Mouse (Mus musculus) heart, adult 2 months (tissue): ENCODE results near the gene Macrod2. TPM values are rescaled to one million over a fixed set of nuclear protein-coding genes. Genes with fewer than 3 reads are reported as not detected.

Source experiments
- DNase-seq, 2 experiments: peaks; one replicate each; pipeline ENCODE4 v3.0.0; 2021
- H3K27ac ChIP-seq: fragments of 200-600 bp; 2 replicates; pipeline ENCODE4 v1.8.1; 2022
- H3K27me3 ChIP-seq: fragments of 200-500 bp; 2 replicates; pipeline ENCODE4 v1.6.1; 2012; ENCODE audit warnings: mild to moderate bottlenecking, low read length, inconsistent platforms, mixed read lengths; ENCODE audit not compliant: control insufficient read depth, insufficient read depth
- H3K36me3 ChIP-seq: fragments of 200-500 bp; 2 replicates; pipeline ENCODE4 v1.6.1; 2012; ENCODE audit warnings: low read length, inconsistent platforms; ENCODE audit not compliant: control insufficient read depth, insufficient read depth
- H3K4me1 ChIP-seq: fragments of 200-500 bp; 2 replicates; pipeline ENCODE4 v1.6.1; 2011; ENCODE audit warnings: low read length; ENCODE audit not compliant: control insufficient read depth, insufficient read depth
- H3K4me3 ChIP-seq: fragments of 200-600 bp; 2 replicates; pipeline ENCODE4 v1.8.1; 2022
- H3K79me2 ChIP-seq: fragments of 200-500 bp; replicated peaks from 2 replicates; pipeline ENCODE4 v1.6.1; 2012; ENCODE audit warnings: mild to moderate bottlenecking, inconsistent platforms, low read length, moderate library complexity, mixed read lengths; ENCODE audit not compliant: control insufficient read depth, insufficient read depth
- H3K9ac ChIP-seq: fragments of 200-500 bp; 2 replicates; pipeline ENCODE4 v1.6.1; 2012; ENCODE audit warnings: low read depth, mild to moderate bottlenecking, control low read depth, inconsistent platforms, low read length, mixed read lengths
- CTCF ChIP-seq: fragments of 200-600 bp; IDR thresholded peaks from 2 replicates; pipeline ENCODE4 v1.8.1; 2022; ENCODE audit warnings: antibody characterized with exemption, mild to moderate bottlenecking, moderate library complexity
- EP300 ChIP-seq: fragments of 200-500 bp; IDR thresholded peaks from 2 replicates; pipeline ENCODE4 v1.6.1; 2011; ENCODE audit warnings: low read depth, low read length, control low read depth; ENCODE audit not compliant: insufficient read depth
- POLR2A ChIP-seq: fragments of 200-500 bp; IDR thresholded peaks from 2 replicates; pipeline ENCODE4 v1.6.1; 2011; ENCODE audit warnings: mild to moderate bottlenecking, low read depth, low read length, control low read depth; ENCODE audit not compliant: insufficient read depth
- WGBS: fragments of 180-500 bp; shearing (Covaris S2); methylation state at CpG from one replicate; pipeline ENCODE4 v1.1.7; 2018; 5-methylcytosine and 5-hydroxymethylcytosine counted together
- intact Hi-C: fragments of 180-260 bp; cut with DNase I; formaldehyde crosslinking; loops from one replicate; pipeline ENCODE4 v1.15.1; 2025
- polyA plus RNA-seq: library from polyadenylated mRNA; depleted of rRNA; stranded (reverse); fragments of >200 nt; gene quantifications from 2 replicates; pipeline ENCODE4 v1.2.3, GENCODE M21; 2012
- total RNA-seq, 2 experiments: library from RNA; stranded (reverse); gene quantifications; 2 replicates each; pipeline ENCODE4 v1.2.3; 2021

Macrod2 gene
- total and polyA plus RNA-seq, 3 experiments, result 2.3 to 9.7 (median 8.5) TPM

DNA sequence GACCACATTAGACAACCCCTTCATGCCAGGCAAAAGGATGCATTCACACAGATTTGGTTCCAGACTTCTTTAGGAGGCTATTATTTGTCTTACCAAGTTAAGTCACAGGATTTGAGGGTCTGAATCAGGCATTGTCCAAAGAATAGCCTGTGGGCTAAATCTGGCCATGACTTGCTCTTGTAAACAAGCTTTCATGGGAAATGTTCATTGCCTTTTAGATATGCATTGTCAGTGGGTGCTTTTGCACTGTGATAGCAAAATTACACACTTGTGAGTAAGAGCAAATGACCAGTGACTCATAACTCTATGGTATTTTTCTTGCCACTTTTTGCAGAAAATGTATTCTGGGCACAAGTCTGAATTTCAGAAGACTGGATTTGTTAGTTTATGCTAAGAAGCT, 1150.8 kb downstream of the Macrod2 start:
- no peak overlapping the region for H3K4me3 ChIP-seq
- H3K4me1 ChIP-seq, result no peaks in the 10 kb centered on the region
- no peak overlapping the region for H3K27ac ChIP-seq
- no peaks in the 10 kb centered on the region for H3K27me3 ChIP-seq
- DNase-seq, result no peak
- no peaks in the 10 kb centered on the region for H3K79me2 ChIP-seq
- intact Hi-C loops, result no loop called here
- no peaks in the 10 kb centered on the region for H3K36me3 ChIP-seq
- no peak for TF ChIP-seq EP300
- no peak overlapping the region for H3K9ac ChIP-seq

DNA sequence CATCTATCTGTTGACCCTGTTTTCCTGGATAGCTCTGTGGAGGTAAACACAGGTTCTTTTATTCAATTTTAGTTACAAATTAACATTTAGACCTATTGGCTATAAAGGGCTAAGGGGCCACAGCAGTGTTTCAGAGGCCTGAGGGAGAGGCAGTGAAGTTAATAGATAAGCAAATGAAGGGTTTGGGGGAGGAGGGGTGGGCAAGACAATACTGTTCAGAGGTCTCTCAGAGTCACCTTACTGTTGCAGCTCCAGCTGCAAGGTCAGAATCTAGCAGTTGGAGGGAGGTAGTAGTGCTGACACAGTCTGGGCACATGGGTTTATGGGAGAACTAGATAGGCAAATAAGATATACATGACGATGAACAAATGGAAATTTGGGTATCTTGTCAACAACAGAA, 1156.6 kb downstream of the Macrod2 start:
- intact Hi-C loops, result no loop called here
- no peak for DNase-seq
- TF ChIP-seq POLR2A, result no peak
- TF ChIP-seq CTCF, result no peak
- TF ChIP-seq EP300, result no peak
- H3K27me3 ChIP-seq, result no peaks in the 10 kb centered on the region
- H3K4me3 ChIP-seq, result no peak overlapping the region
- H3K79me2 ChIP-seq, result no peaks in the 10 kb centered on the region
- no peak overlapping the region for H3K27ac ChIP-seq
- WGBS, result 84% methylated on average over 1 of the region's 1 CpGs
- H3K4me1 ChIP-seq, result no peaks in the 10 kb centered on the region
- no peaks in the 10 kb centered on the region for H3K36me3 ChIP-seq
- no peak overlapping the region for H3K9ac ChIP-seq

DNA sequence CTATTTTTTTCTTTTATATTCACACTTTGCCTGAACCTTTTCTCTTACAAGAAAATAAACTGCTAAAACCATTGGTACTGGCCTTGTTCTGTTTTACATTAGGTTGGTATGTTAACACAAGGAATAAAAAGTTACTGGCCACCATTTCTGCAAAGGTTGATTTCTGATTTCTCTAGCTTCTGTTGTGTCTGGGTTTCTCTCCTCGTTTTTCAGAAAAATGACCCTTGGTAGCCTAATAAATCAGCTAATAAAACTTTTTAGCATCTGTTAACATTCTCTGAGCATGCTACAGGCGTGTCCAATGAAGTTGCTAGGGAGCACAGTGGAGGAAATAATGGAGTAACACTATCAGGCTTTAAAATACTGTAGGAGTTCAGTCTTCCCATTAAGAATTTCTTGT, 1161.6 kb downstream of the Macrod2 start:
- Histone ChIP-seq H3K4me3 (no peak overlapping the region), H3K4me1 (no peaks in the 10 kb centered on the region), H3K27ac (no peak overlapping the region), H3K79me2 (no peaks in the 10 kb centered on the region), H3K36me3 (no peaks in the 10 kb centered on the region), H3K9ac (no peak overlapping the region), H3K27me3 (no peaks in the 10 kb centered on the region)
- TF ChIP-seq EP300 (no peak), POLR2A (no peak), CTCF (no peak)
- 66% methylated on average over 2 of the region's 2 CpGs for WGBS
- intact Hi-C loops, result no loop called here
- no peak for DNase-seq

GRCm38 (mm10) chr2:141558242-141558827, 1163.2 kb downstream of the Macrod2 start:
- intact Hi-C loops, result no loop called here

DNA sequence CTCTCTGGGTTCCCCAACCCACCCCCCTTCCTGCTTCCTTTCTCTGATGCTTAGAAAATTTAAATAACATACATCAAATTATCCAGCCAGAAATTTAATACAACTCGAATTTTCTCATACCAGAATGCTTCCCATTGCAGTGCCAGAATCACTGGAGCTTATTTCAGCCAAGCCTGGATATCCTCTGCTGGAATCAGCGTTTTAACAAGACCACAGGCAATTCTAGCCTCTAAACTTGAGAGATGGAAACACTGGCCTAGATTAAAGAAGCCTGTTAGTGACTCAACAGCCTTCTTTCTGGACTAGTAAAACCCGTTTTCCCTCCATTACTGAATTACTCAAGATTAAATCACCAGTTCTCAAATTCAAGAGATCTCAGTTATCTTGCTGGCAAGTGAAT, 1170.9 kb downstream of the Macrod2 start:
- Histone ChIP-seq H3K27ac (no peak overlapping the region), H3K79me2 (no peaks in the 10 kb centered on the region), H3K4me1 (no peaks in the 10 kb centered on the region), H3K27me3 (no peaks in the 10 kb centered on the region), H3K4me3 (no peak overlapping the region), H3K9ac (no peak overlapping the region), H3K36me3 (no peaks in the 10 kb centered on the region)
- intact Hi-C loops, result no loop called here
- TF ChIP-seq EP300, result no peak
- TF ChIP-seq CTCF, result no peak
- TF ChIP-seq POLR2A, result no peak
- DNase-seq, result no peak
- WGBS, result 40% methylated on average over 3 of the region's 3 CpGs

More at GRCm38 (mm10) chr2:141558242-141558827, 1163.2 kb downstream of the Macrod2 start:
- Histone ChIP-seq H3K36me3 (no peaks in the 10 kb centered on the region), H3K79me2 (no peaks in the 10 kb centered on the region), H3K27me3 (no peaks in the 10 kb centered on the region), H3K27ac (no peak overlapping the region), H3K4me1 (no peaks in the 10 kb centered on the region), H3K9ac (no peak overlapping the region), H3K4me3 (no peak overlapping the region)
- no peak for TF ChIP-seq CTCF
- no peak for TF ChIP-seq EP300
- TF ChIP-seq POLR2A, result no peak
- DNase-seq, result no peak
- WGBS, result 76% methylated on average over 1 of the region's 1 CpGs

GRCm38 (mm10) chr2:141571360-141571759, 1176.3 kb downstream of the Macrod2 start:
- TF ChIP-seq POLR2A (no peak), CTCF (no peak), EP300 (no peak)
- Histone ChIP-seq H3K9ac (no peak overlapping the region), H3K27me3 (no peaks in the 10 kb centered on the region), H3K79me2 (no peaks in the 10 kb centered on the region), H3K4me3 (no peak overlapping the region), H3K27ac (no peak overlapping the region), H3K36me3 (no peaks in the 10 kb centered on the region), H3K4me1 (no peaks in the 10 kb centered on the region)
- intact Hi-C loops, result no loop called here
- WGBS, result 78% methylated on average over 3 of the region's 3 CpGs
- DNase-seq, result no peak

- Histone ChIP-seq H3K4me3 (no peak overlapping the region), H3K4me1 (no peaks in the 10 kb centered on the region), H3K27me3 (no peaks in the 10 kb centered on the region), H3K27ac (no peak overlapping the region), H3K36me3 (no peaks in the 10 kb centered on the region), H3K9ac (no peak overlapping the region), H3K79me2 (no peaks in the 10 kb centered on the region)
- no peak for DNase-seq
- intact Hi-C loops, result no loop called here
- TF ChIP-seq CTCF (no peak), EP300 (no peak), POLR2A (no peak)
Observed at GRCm38 (mm10) chr2:141578206-141578605, 1183.1 kb downstream of the Macrod2 start.
